Mouse (Mus musculus) forebrain, embryonic 11.5 days (tissue): ENCODE measurements at regions not wholly inside any gene's neighbourhood (a gene's known extent, or its start where the extent isn't known, plus 50 kb on each side); places are given as distances from the start of the nearest gene placed in this dataset.
A peak's percentile ranks its signal among the peaks of the same experiment; 100 is the strongest.

Experiments used
- ATAC-seq: fragments of 200-750 bp; cut with Nextera tagmentation; replicated peaks from 2 replicates; pipeline ENCODE4 v1.8.0; 2017; ENCODE audit warnings: moderate TSS enrichment; ENCODE audit not compliant: low FRiP score
- DNase-seq: peaks from one replicate; pipeline ENCODE4 v3.0.0-alpha.2; 2017; ENCODE audit warnings: low spot score
- H3K27ac ChIP-seq: fragments of 300-500 bp; sonication (generic); 2 replicates; pipeline ENCODE4 v1.5.1; 2014; ENCODE audit warnings: low read depth, low read length
- H3K27me3 ChIP-seq: fragments of 300-500 bp; sonication (generic); 2 replicates; pipeline ENCODE4 v1.6.1; 2014; ENCODE audit warnings: mild to moderate bottlenecking, low read length, mixed read lengths; ENCODE audit not compliant: control insufficient read depth, insufficient read depth
- H3K36me3 ChIP-seq: fragments of 300-500 bp; sonication (generic); 2 replicates; pipeline ENCODE4 v1.6.1; 2014; ENCODE audit warnings: mild to moderate bottlenecking, low read length, moderate library complexity, mixed read lengths; ENCODE audit not compliant: control insufficient read depth, insufficient read depth
- H3K4me1 ChIP-seq: fragments of 300-500 bp; sonication (generic); replicated peaks from 2 replicates; pipeline ENCODE4 v1.6.1; 2014; ENCODE audit warnings: low read length, mixed read lengths; ENCODE audit not compliant: control insufficient read depth, insufficient read depth
- H3K4me2 ChIP-seq: fragments of 300-500 bp; sonication (generic); 2 replicates; pipeline ENCODE4 v1.6.1; 2014; ENCODE audit warnings: low read depth, mild to moderate bottlenecking, low read length, moderate library complexity, mixed read lengths; ENCODE audit not compliant: severe bottlenecking
- H3K4me3 ChIP-seq: fragments of 300-500 bp; sonication (generic); 2 replicates; pipeline ENCODE4 v1.5.1; 2014; ENCODE audit warnings: low read depth, low read length
- H3K9ac ChIP-seq: fragments of 300-500 bp; sonication (generic); 2 replicates; pipeline ENCODE4 v1.6.1; 2014; ENCODE audit warnings: low read length
- H3K9me3 ChIP-seq: fragments of 300-500 bp; sonication (generic); 2 replicates; pipeline ENCODE4 v1.6.1; 2016; ENCODE audit warnings: low read length, mixed read lengths; ENCODE audit not compliant: control insufficient read depth
- WGBS: fragments of 180-500 bp; shearing (Covaris S2); extraction: QIAGEN DNeasy Blood & Tissue Kit; methylation state at CpG from one replicate; pipeline ENCODE4 v1.1.7; 2014; 5-methylcytosine and 5-hydroxymethylcytosine counted together

DNA sequence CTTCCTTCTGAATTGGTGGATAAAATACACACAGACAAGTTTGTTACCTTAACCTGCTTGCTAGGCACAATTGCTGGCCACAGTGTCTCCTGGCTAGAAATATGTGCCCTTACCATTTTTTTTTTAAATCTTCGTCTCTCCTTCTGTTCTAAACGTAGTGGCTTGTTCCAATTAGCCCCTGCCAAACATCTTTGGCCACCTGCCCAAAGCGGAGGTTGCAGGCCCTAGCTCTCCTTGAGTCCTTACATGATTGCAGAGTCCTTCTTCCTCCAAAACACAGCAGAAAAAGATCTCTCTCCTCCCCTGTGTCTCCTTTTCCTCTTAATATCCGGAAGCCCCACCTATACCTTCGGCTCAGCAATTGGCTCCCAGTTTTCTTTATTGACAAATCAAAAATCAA is 986.8 kb downstream of the Robo2 start:
- Histone ChIP-seq H3K27me3 (no peaks in the 10 kb centered on the region), H3K9me3 (no peaks in the 10 kb centered on the region), H3K36me3 (no peaks in the 10 kb centered on the region), H3K4me2 (no peak overlapping the region), H3K9ac (no peak overlapping the region), H3K4me1 (no peaks in the 10 kb centered on the region), H3K27ac (no peak overlapping the region), H3K4me3 (no peak overlapping the region)
- DNase-seq (no peak), ATAC-seq (no peak)
- 87% methylated on average over 5 of the region's 5 CpGs for WGBS

DNA sequence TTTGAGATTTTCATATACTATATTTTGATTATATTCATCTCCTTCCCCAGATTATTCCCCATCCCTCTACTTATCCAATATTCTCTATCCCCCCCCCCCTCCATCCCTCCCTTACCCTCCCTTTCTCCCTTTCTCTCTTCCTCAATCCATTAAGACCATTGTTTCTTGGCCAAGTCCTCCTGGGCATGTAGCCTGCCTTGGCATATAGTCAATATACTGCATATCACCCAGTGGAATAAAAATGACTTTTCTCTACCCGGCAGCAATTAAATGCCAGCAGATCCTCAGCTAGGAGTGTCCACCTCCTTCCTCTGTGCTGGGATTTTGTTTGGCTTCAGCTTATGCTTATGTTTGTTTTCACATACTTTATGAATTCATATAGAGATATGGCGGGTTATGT is 987.3 kb downstream of the Robo2 start:
- WGBS = 89% methylated on average over 2 of the region's 2 CpGs
- ATAC-seq (no peak), DNase-seq (no peak)
- Histone ChIP-seq H3K9me3 (no peaks in the 10 kb centered on the region), H3K4me1 (no peaks in the 10 kb centered on the region), H3K27ac (no peak overlapping the region), H3K4me3 (no peak overlapping the region), H3K9ac (no peak overlapping the region), H3K27me3 (no peaks in the 10 kb centered on the region), H3K36me3 (no peaks in the 10 kb centered on the region), H3K4me2 (no peak overlapping the region)

DNA sequence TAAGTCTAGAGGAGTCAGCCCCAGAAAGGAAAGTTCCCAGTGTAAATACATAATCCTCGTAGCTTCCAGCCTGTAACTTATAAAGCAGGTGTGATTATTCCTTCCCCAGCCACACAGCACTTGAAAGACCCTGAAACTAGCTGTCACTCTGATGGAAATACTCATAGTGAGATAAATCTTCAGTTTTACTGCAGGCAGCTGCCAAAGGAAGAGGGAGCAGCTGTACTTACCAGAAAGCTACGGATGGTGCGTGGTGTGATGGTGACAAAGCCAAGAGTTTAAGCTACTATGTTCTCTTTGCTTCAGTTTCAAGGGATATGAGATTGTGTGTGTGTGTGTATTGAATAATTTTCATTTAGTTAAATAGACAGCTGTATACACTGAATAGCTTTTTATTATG is 1007.1 kb downstream of the Robo2 start:
- DNase-seq (no peak), ATAC-seq (peak; percentile 21; the same call in 1 of the 2 replicates)
- 64% methylated on average over 3 of the region's 3 CpGs for WGBS
- 0 out of 2 replicates have a peak, but pooled peaks cover 2% of the 10 kb centered on the region for H3K4me1 ChIP-seq
- no peak overlapping the region for H3K9ac ChIP-seq
- no peak overlapping the region for H3K4me2 ChIP-seq
- H3K36me3 ChIP-seq = no peaks in the 10 kb centered on the region
- H3K4me3 ChIP-seq = no peak overlapping the region
- no peaks in the 10 kb centered on the region for H3K9me3 ChIP-seq
- peak overlapping the region; percentile 8; the same call in 1 of the 2 replicates for H3K27ac ChIP-seq
- H3K27me3 ChIP-seq = no peaks in the 10 kb centered on the region

DNA sequence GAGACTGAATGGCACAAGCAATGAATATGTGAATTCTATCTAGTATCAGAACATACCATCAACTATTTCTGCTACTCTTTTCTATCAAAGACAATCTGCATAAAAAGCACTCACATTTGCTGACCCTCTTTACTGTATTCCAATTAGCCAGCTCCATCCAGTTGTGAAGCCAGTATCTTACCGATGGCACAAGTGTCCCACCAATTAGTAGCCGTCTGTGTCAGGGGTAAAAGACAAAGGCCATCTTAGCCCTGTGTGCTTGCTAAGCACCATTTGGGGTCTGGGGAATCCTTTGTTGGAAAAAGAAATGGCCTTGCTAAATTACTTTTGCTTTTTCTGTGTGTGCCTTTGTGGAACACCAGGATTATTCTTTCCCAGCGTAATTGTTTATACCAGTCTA is 1007.5 kb downstream of the Robo2 start:
- peak overlapping the region; percentile 8; the same call in 1 of the 2 replicates for H3K27ac ChIP-seq
- DNase-seq (no peak), ATAC-seq (peak; percentile 56)
- 0 out of 2 replicates have a peak, but pooled peaks cover 2% of the 10 kb centered on the region for H3K4me1 ChIP-seq
- H3K27me3 ChIP-seq = no peaks in the 10 kb centered on the region
- 23% methylated on average over 3 of the region's 3 CpGs for WGBS
- no peak overlapping the region for H3K9ac ChIP-seq
- H3K4me3 ChIP-seq = no peak overlapping the region
- H3K9me3 ChIP-seq = no peaks in the 10 kb centered on the region
- no peaks in the 10 kb centered on the region for H3K36me3 ChIP-seq
- no peak overlapping the region for H3K4me2 ChIP-seq

DNA sequence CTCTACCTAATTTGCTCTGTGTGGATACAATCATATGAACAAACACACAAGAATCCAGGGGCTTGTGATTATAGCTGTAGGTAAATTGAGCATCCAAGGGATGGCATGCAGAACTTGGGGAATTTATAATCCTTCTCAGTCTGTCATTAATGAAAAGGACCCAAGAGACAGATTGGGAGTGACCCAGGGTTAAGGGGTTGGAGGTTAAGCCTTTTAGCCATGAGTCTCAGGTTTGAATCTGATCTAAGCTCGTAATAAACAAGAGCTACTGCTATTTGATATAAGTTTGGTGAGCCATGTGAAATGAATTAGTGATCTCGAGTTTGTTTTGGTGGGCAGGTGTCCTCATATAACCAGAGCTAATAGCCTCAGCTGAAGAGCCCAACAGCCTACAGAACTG is 1032.6 kb downstream of the Robo2 start:
- no peak for DNase-seq
- no peak overlapping the region for H3K9ac ChIP-seq
- H3K27ac ChIP-seq = no peak overlapping the region
- no peaks in the 10 kb centered on the region for H3K4me1 ChIP-seq
- H3K4me2 ChIP-seq = no peak overlapping the region
- no peak for ATAC-seq
- no peaks in the 10 kb centered on the region for H3K9me3 ChIP-seq
- 60% methylated on average over 2 of the region's 2 CpGs for WGBS
- H3K36me3 ChIP-seq = no peaks in the 10 kb centered on the region
- H3K27me3 ChIP-seq = no peaks in the 10 kb centered on the region
- no peak overlapping the region for H3K4me3 ChIP-seq

DNA sequence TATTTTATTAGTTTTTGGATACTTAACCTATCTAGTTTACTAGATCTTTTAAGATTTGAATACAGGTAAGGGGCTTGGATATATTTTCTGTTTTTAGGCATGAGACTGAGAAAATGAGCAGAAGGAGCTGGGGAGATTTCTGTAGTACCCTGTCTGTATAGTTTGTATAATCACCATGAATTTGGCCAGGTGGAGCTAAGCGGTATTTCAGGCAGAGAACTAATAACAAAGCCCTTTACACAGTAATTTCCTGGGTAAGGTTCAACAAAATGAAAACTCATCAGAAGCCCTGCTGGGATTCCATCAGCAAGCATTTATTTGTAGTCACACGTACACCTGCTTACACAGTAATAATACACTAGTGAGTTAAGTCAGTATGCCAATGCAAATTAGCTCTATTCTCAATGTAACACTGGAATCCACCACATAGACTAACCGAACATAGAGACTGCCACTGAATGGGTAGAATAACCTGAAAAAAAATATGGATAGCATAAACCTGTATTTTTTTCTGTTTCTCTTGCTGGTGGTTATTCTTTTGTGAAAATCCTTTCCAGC is 1036.9 kb downstream of the Robo2 start:
- H3K27me3 ChIP-seq = no peaks in the 10 kb centered on the region
- no peaks in the 10 kb centered on the region for H3K36me3 ChIP-seq
- DNase-seq = no peak
- H3K9me3 ChIP-seq = no peaks in the 10 kb centered on the region
- H3K27ac ChIP-seq = no peak overlapping the region
- 0 out of 2 replicates have a peak, but pooled peaks have one; percentile 30 for ATAC-seq
- H3K4me1 ChIP-seq = no peaks in the 10 kb centered on the region
- H3K4me2 ChIP-seq = no peak overlapping the region
- no peak overlapping the region for H3K9ac ChIP-seq
- 64% methylated on average over 3 of the region's 3 CpGs for WGBS
- no peak overlapping the region for H3K4me3 ChIP-seq

DNA sequence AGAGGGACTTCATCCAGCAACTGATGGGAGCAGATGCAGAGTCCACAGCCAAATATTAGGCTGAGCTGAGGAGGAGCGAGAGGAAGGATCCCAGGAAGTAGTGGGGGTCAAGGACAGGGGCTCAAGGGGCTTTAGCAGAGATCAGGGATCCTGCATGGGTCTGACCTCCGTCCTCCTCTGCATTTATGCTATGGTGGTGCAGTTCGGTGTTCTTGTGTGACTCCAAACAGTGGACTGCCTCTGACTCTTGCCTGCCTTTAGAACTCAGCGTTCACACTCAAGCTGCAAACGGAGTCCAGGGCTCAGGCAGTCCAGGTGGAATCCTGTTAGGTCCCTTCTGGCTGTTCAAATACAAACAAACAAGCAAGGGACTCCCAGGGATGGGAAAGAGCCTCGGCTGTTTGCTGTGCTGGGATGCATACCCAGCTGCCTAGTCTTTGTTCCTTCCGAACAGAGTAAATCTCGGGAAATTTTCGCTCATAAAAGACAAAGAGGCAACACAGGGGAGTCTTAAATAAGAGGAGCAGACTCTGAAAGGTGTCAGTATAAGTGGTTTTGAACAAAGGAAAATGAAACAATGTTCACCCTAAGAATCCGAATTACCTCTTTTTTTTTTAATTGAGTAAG is 1042.9 kb downstream of the Robo2 start:
- Histone ChIP-seq H3K27ac (no peak overlapping the region), H3K9ac (0 out of 2 replicates have a peak overlapping the region, but pooled peaks have one; percentile 29), H3K4me3 (no peak overlapping the region), H3K27me3 (no peaks in the 10 kb centered on the region), H3K9me3 (no peaks in the 10 kb centered on the region), H3K4me2 (no peak overlapping the region), H3K36me3 (no peaks in the 10 kb centered on the region), H3K4me1 (peaks cover 5% of the 10 kb centered on the region)
- WGBS = 29% methylated on average over 10 of the region's 10 CpGs
- ATAC-seq (peak; percentile 48), DNase-seq (no peak)

DNA sequence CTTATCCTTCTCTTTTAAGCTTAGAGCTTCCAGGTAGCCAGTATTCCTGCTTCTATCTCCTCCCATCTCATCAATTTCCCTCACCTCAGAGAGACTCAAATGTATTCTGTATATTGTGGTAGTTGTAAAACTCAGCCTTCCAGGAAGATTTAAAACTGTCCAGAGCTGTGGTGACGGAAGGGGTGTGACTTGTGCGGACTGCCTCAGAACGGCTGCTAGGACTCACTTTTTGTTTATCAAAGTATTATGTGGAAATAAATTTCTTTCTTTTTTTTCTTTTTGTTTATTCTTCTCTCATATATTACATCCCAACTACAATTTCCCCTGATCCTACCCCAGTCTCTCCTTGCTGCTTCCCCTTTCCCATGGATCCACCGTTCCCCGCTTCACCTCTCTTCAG is 1043.7 kb downstream of the Robo2 start:
- H3K36me3 ChIP-seq = no peaks in the 10 kb centered on the region
- H3K4me2 ChIP-seq = no peak overlapping the region
- H3K4me3 ChIP-seq = no peak overlapping the region
- H3K9me3 ChIP-seq = no peaks in the 10 kb centered on the region
- WGBS = 88% methylated on average over 5 of the region's 5 CpGs
- DNase-seq = no peak
- no peak overlapping the region for H3K27ac ChIP-seq
- peaks cover 5% of the 10 kb centered on the region for H3K4me1 ChIP-seq
- no peak for ATAC-seq
- no peak overlapping the region for H3K9ac ChIP-seq
- no peaks in the 10 kb centered on the region for H3K27me3 ChIP-seq
